Mouse (Mus musculus) heart, postnatal 0 days (tissue): ENCODE measurements around the gene Szrd1. TPM values are rescaled to one million over a fixed set of nuclear protein-coding genes. Genes with fewer than 3 reads are reported as not detected.
A peak's percentile ranks its signal among the peaks of the same experiment; 100 is the strongest.

ENCODE experiments used
- ATAC-seq: fragments of 200-750 bp; cut with Nextera tagmentation; 2 replicates; pipeline ENCODE4 v1.8.0; 2017; ENCODE audit warnings: low read depth, moderate number of reproducible peaks, moderate library complexity; ENCODE audit not compliant: insufficient read depth
- DNase-seq: peaks from one replicate; pipeline ENCODE4 v3.0.0-alpha.2; 2016; ENCODE audit warnings: low spot score
- H3K27ac ChIP-seq: fragments of 300-500 bp; sonication (generic); 2 replicates; pipeline ENCODE4 v1.5.1; 2014; ENCODE audit warnings: low read depth, mild to moderate bottlenecking
- H3K27me3 ChIP-seq: fragments of 300-500 bp; sonication (generic); 2 replicates; pipeline ENCODE4 v1.6.1; 2014; ENCODE audit warnings: low read length, mixed read lengths; ENCODE audit not compliant: control insufficient read depth, insufficient read depth
- H3K36me3 ChIP-seq: fragments of 300-500 bp; sonication (generic); replicated peaks from 2 replicates; pipeline ENCODE4 v1.6.1; 2014; ENCODE audit warnings: low read length, mixed read lengths; ENCODE audit not compliant: control insufficient read depth, insufficient read depth
- H3K4me1 ChIP-seq: fragments of 300-500 bp; sonication (generic); 2 replicates; pipeline ENCODE4 v1.6.1; 2014; ENCODE audit warnings: antibody characterized with exemption; ENCODE audit not compliant: control insufficient read depth, insufficient read depth
- H3K4me2 ChIP-seq: fragments of 300-500 bp; sonication (generic); 2 replicates; pipeline ENCODE4 v1.6.1; 2014; ENCODE audit warnings: low read depth, mild to moderate bottlenecking, low read length, moderate library complexity
- H3K4me3 ChIP-seq: fragments of 300-500 bp; sonication (generic); 2 replicates; pipeline ENCODE4 v1.5.1; 2014; ENCODE audit warnings: low read depth, low read length
- H3K9ac ChIP-seq: fragments of 300-500 bp; sonication (generic); replicated peaks from 2 replicates; pipeline ENCODE4 v1.6.1; 2014; ENCODE audit warnings: low read depth, low read length, mixed read lengths
- H3K9me3 ChIP-seq: fragments of 300-500 bp; sonication (generic); replicated peaks from 2 replicates; pipeline ENCODE4 v1.6.1; 2016; ENCODE audit warnings: low read length; ENCODE audit not compliant: control insufficient read depth
- CTCF ChIP-seq: IDR thresholded peaks from 2 replicates; pipeline ENCODE4 v1.5.1; 2016; ENCODE audit warnings: antibody characterized with exemption, control low read depth, low read depth
- EP300 ChIP-seq: IDR thresholded peaks from 2 replicates; pipeline ENCODE4 v1.6.1; 2016; ENCODE audit warnings: antibody characterized with exemption, low read depth
- WGBS: fragments of 180-500 bp; shearing (Covaris S2); extraction: QIAGEN DNeasy Blood & Tissue Kit; methylation state at CpG from one replicate; pipeline ENCODE4 v1.1.7; 2014; 5-methylcytosine and 5-hydroxymethylcytosine counted together
- polyA plus RNA-seq: library from polyadenylated mRNA; unstranded; fragments of >200 nt; fragmentation: Nextera tagmentation; extraction: Ambion mirVana; gene quantifications from 2 replicates; pipeline ENCODE4 v1.2.1, GENCODE M21; 2015
- total RNA-seq: library from RNA; depleted of rRNA; stranded (reverse); fragments of >200 nt; gene quantifications from 2 replicates; pipeline ENCODE4 v1.2.3, GENCODE M21; 2014; ENCODE audit warnings: low replicate concordance

The Szrd1 gene
- total and polyA plus RNA-seq, 2 experiments from 2014 or later, result 19.4 to 73.8 TPM

DNA sequence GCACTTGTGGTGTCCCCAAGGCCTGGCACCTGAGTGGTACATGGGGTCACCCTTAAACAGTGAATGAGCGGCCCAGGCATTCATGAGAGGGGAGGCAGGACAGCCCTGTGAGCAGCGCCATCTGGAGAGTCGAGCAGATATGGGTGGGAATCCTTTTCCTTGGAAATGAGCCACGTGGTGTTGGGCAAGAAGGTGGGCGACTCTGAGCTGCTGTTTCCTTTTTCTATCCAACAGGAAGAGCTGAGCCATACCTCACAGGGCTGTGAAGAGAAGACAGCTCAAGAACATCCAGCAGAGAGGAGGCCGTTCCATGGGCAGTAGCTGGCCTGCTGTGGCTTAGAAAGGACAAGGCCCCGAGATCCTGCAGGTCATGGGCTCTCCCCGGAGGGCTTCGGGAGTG lies 50.9 kb downstream of the Szrd1 start:
- Histone ChIP-seq H3K27ac (no peak overlapping the region), H3K4me1 (no peaks in the 10 kb centered on the region), H3K36me3 (no peaks in the 10 kb centered on the region), H3K9ac (no peak overlapping the region), H3K4me3 (no peak overlapping the region), H3K4me2 (no peak overlapping the region), H3K27me3 (no peaks in the 10 kb centered on the region), H3K9me3 (no peaks in the 10 kb centered on the region)
- no peak for DNase-seq
- 60% methylated on average over 9 of the region's 9 CpGs for WGBS
- no peak for ATAC-seq
- TF ChIP-seq EP300 (no peak), CTCF (no peak)

DNA sequence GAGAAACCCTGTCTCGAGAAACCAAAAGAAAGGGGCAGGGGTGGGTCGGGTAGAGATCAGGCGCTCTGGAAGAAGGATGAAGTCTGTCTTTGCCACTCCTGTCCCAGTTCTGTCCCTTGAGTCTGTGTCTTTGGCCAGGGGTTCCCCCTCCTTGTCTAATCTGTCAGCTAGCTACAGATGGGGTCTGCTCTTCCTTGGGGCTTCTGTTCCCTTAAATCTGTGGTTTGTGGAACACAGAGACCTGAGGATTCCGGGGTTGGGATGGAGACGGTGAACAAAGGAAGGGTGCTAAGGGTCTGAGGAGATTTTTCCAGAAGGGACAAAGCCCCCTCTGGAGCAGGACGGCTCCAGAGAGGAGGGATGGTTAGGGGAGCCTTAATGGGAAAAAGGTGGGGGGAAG lies 51.5 kb downstream of the Szrd1 start, which contains the start of gene Spata21:
TSS of gene Spata21 (plus strand) at position 301 of the 400 bp plus-strand sequence.
- H3K9me3 ChIP-seq, result no peaks in the 10 kb centered on the region
- no peak within 1 kb of the TSS for H3K27ac ChIP-seq
- no peak for DNase-seq
- H3K27me3 ChIP-seq, result no peaks in the 10 kb centered on the region
- no peak within 1 kb of the TSS for H3K4me2 ChIP-seq
- no peak for ATAC-seq
- H3K4me1 ChIP-seq, result no peaks in the 10 kb centered on the region
- H3K9ac ChIP-seq, result no peak within 1 kb of the TSS
- no peak within 1 kb of the TSS for H3K4me3 ChIP-seq
- 79% methylated on average over 6 of the region's 6 CpGs for WGBS
- H3K36me3 ChIP-seq, result no peaks in the 10 kb centered on the region
- TF ChIP-seq CTCF, result no peak
- TF ChIP-seq EP300, result no peak

DNA sequence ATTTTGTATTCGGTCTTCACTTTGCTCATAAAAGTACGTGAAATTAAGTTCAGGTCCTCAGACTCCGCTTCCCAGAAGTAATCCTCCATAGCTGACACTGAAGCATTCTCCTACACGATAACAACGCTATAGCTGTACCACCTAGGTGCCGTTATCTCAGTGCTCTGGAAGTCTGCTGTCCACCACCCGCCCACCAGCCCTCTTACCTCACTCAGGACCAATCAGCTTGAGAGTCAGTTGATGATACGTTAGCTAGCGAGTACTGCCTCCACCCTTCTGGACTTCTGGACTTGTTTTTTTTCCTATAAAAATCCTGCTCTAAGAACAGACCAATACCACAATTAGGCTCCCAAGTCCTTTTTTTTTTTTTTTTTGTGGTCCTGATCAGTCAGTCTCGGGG lies 52.7 kb downstream of the Szrd1 start:
- 49% methylated on average over 10 of the region's 10 CpGs for WGBS
- no peak overlapping the region for H3K27ac ChIP-seq
- DNase-seq, result no peak
- no peaks in the 10 kb centered on the region for H3K4me1 ChIP-seq
- no peaks in the 10 kb centered on the region for H3K27me3 ChIP-seq
- H3K9me3 ChIP-seq, result no peaks in the 10 kb centered on the region
- H3K9ac ChIP-seq, result no peak overlapping the region
- ATAC-seq, result no peak
- H3K4me3 ChIP-seq, result no peak overlapping the region
- TF ChIP-seq CTCF, result no peak
- no peak for TF ChIP-seq EP300
- H3K36me3 ChIP-seq, result no peaks in the 10 kb centered on the region
- H3K4me2 ChIP-seq, result no peak overlapping the region

DNA sequence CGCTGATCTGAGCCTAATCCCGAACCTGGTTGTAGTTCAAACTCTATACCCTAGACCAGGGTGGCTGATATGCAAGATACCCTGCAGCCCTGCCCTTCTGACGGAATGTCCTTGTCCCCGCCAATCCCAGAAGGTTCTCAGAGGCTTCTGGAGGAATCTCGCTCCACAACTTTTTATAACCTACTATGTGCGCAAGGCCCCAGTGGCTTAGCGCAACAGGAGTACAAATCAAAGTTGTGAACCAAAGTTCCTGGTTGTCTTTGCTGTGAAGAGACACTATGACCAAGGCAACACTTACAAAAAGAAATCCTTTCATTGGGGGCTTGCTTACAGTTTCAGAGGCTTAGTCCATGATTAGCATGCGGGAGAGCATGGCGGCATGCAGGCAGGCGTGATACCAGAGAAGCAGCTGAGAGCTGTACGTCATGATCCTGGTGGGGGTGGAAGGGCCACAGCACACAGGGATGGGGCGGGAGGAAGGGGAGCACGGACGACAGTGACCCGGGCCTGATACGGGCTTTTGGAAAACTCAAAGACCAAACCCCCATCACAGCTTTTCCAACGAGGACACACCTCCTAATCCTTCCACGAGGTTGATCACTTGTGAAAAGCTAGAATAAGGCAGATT lies 61.0 kb downstream of the Szrd1 start:
- H3K4me3 ChIP-seq, result 0 out of 2 replicates have a peak overlapping the region, but pooled peaks have one; percentile 92
- ATAC-seq, result no peak
- H3K4me1 ChIP-seq, result peaks cover 23% of the 10 kb centered on the region
- no peak for DNase-seq
- WGBS, result 69% methylated on average over 18 of the region's 18 CpGs
- H3K4me2 ChIP-seq, result no peak overlapping the region
- no peak overlapping the region for H3K9ac ChIP-seq
- H3K36me3 ChIP-seq, result no peaks in the 10 kb centered on the region; the same call in 1 of the 2 replicates
- H3K9me3 ChIP-seq, result no peaks in the 10 kb centered on the region
- TF ChIP-seq CTCF (no peak), EP300 (no peak)
- no peaks in the 10 kb centered on the region for H3K27me3 ChIP-seq
- no peak overlapping the region for H3K27ac ChIP-seq

DNA sequence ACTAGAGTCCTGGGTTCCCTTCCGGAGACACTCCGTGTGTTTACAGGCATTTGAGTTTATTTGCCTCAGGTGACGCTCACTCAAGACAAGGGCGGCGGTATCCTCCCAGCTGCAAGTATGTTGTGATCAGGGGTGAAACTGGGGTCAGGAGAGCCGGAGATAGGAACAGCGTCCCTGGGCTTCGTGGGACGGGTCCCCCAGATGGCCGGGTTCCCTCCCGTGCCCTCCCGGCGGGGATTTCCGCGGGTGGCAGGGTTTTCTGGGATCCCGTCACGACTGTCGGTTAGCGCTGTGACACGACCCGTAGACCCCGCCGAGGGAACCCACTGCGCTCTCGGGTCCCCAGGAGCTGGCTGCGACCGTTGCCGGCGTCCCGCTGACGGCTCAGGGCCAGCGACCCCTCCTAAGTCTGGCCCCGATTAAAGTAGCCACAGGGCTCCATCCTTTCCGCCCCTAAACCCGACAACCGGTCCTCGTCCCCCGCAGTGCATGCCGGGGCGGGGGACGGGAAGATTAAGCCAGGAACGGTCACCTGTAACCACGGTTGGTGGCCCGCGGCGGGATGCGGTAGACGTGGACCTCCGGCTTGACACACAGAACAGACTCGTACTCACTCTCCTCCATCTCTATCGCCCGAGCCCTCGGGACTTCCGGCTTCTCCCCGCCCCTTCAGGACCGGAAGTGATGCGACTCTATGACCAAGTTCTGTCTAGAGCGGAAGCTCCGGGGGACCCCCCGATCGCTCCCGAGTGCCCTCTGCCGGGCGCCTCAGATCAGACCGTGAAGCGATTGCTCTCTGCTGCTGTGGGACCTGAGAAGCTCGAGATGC lies 61.7 kb downstream of the Szrd1 start, which contains the start of gene Necap2:
TSS of gene Necap2 (minus strand) at position 677 of the 829 bp plus-strand sequence.
- Histone ChIP-seq H3K9ac (peak within 1 kb of the TSS; percentile 71), H3K4me3 (peak within 1 kb of the TSS; percentile 92), H3K9me3 (no peaks in the 10 kb centered on the region), H3K27ac (peak within 1 kb of the TSS; percentile 74), H3K4me2 (peak within 1 kb of the TSS; percentile 93), H3K4me1 (peaks cover 26% of the 10 kb centered on the region), H3K36me3 (no peaks in the 10 kb centered on the region; the same call in 1 of the 2 replicates), H3K27me3 (no peaks in the 10 kb centered on the region)
- TF ChIP-seq CTCF, result peak; percentile 66
- TF ChIP-seq EP300, result peak; percentile 49
- DNase-seq (peak; percentile 94), ATAC-seq (peak; percentile 90)
- WGBS, result under 1% methylated on average over 67 of the region's 67 CpGs
